Comparison of ENCODE assay signal across 7 mouse cellular contexts in genomic region chr19:24871037-24871635, GRCm38 (mm10). TPM values are rescaled to one million over a fixed set of nuclear protein-coding genes. Genes with fewer than 3 reads are reported as not detected.
DNase-seq lines count a peak whose midpoint lies in the region; ATAC-seq and TF ChIP-seq lines count a peak whose summit lies in the region.

No protein-coding gene starts in this region.

- peak; percentile 63 for DNase-seq in adrenal gland, adult 2 months
- DNase-seq in heart, adult 11 months, result peak; percentile 85
- DNase-seq in kidney, adult 18-20 months, result peak; percentile 67
- DNase-seq in limb, embryonic 10.5 days (ENCODE audit: low spot score), result peak; percentile 88
- DNase-seq in spleen, postnatal 36 days (ENCODE audit: low spot score in 2 of 2), result peak; percentile 19 to 39

- peak overlapping the region; percentile 38 for H3K4me3 ChIP-seq in cortical plate, adult 2 months (ENCODE audit: insufficient read depth, low read length)
- H3K4me3 ChIP-seq in limb, embryonic 10.5 days, result peak overlapping the region; percentile 44
- H3K4me3 ChIP-seq in midbrain, embryonic 15.5 days, result peak overlapping the region; percentile 35

- no peaks in the 10 kb centered on the region for H3K4me1 ChIP-seq in cortical plate, adult 2 months (ENCODE audit: control insufficient read depth, insufficient read depth, low read length)
- peaks cover 34% of the 10 kb centered on the region for H3K4me1 ChIP-seq in limb, embryonic 10.5 days
- no peaks in the 10 kb centered on the region for H3K4me1 ChIP-seq in midbrain, embryonic 15.5 days

- no peaks in the 10 kb centered on the region for H3K36me3 ChIP-seq in limb, embryonic 10.5 days
- H3K36me3 ChIP-seq in midbrain, embryonic 15.5 days (replicated peaks), result no peaks in the 10 kb centered on the region

- peak overlapping the region; percentile 36 for H3K9ac ChIP-seq in midbrain, embryonic 15.5 days

- ATAC-seq in midbrain, embryonic 15.5 days (replicated peaks), result peak; percentile 89

- TF ChIP-seq CTCF in cortical plate, adult 2 months (IDR thresholded peaks at IDR 0.05; ENCODE audit: extremely low read depth, insufficient read depth, low read length), result peak; percentile 99

- H3K9me3 ChIP-seq in limb, embryonic 10.5 days (replicated peaks), result no peaks in the 10 kb centered on the region
- H3K9me3 ChIP-seq in midbrain, embryonic 15.5 days, result no peaks in the 10 kb centered on the region

- peak overlapping the region; percentile 64 for H3K4me2 ChIP-seq in midbrain, embryonic 15.5 days

- no peak for TF ChIP-seq POLR2A in cortical plate, adult 2 months (IDR thresholded peaks at IDR 0.05; ENCODE audit: extremely low read depth, insufficient read depth, low read length)

- WGBS in limb, embryonic 10.5 days, result 20% methylated on average over 18 of the region's 18 CpGs
- WGBS in midbrain, embryonic 15.5 days, result 16% methylated on average over 18 of the region's 18 CpGs

- no peak overlapping the region for H3K27ac ChIP-seq in cortical plate, adult 2 months (ENCODE audit: insufficient read depth, low read length)
- H3K27ac ChIP-seq in limb, embryonic 10.5 days, result peak overlapping the region; percentile 12; the same call in 1 of the 2 replicates
- no peak overlapping the region for H3K27ac ChIP-seq in midbrain, embryonic 15.5 days

- H3K27me3 ChIP-seq in limb, embryonic 10.5 days (ENCODE audit: low read depth, poor library complexity, severe bottlenecking), result peaks cover 17% of the 10 kb centered on the region
- H3K27me3 ChIP-seq in midbrain, embryonic 15.5 days (replicated peaks), result no peaks in the 10 kb centered on the region; the same call in 1 of the 2 replicates

RNA-seq across cellular contexts. Expression of gene Gm10053, which starts 4.3 kb away (rescaled TPM):
- 100 to 1,000 TPM; 171 to 375 TPM for total RNA-seq in adrenal gland, adult 2 months (2021)
- polyA plus RNA-seq in adrenal gland, adult 2 months (2012; rRNA removed), result 1.1 and 2.2 TPM in 2 replicates
- polyA plus RNA-seq in cortical plate, adult 2 months (2012; rRNA removed), result 110 and 111 TPM in 2 replicates
- polyA plus RNA-seq in limb, embryonic 10.5 days (2016; fragmentation: Nextera tagmentation; extraction: Ambion mirVana), result 304 and 360 TPM in 2 replicates
- 234 and 246 TPM in 2 replicates for polyA plus RNA-seq in midbrain, embryonic 15.5 days (2015; fragmentation: Nextera tagmentation; extraction: Ambion mirVana)

RNA-seq across cellular contexts. Expression of gene Pgm5, which starts 9.5 kb away (rescaled TPM):
- 10 to 100 TPM; 51.9 to 89.1 TPM for total RNA-seq in adrenal gland, adult 2 months (2021)
- 5.3 and 7.3 TPM in 2 replicates for polyA plus RNA-seq in adrenal gland, adult 2 months (2012; rRNA removed)
- 2.4 and 3.0 TPM in 2 replicates for polyA plus RNA-seq in cortical plate, adult 2 months (2012; rRNA removed)
- polyA plus RNA-seq in limb, embryonic 10.5 days (2016; fragmentation: Nextera tagmentation; extraction: Ambion mirVana), result 0.20 and 0.54 TPM in 2 replicates
- 0.44 and 0.74 TPM in 2 replicates for polyA plus RNA-seq in midbrain, embryonic 15.5 days (2015; fragmentation: Nextera tagmentation; extraction: Ambion mirVana)

RNA-seq across cellular contexts. Expression of gene Foxd4, which starts 29.9 kb away (rescaled TPM):
- not detected for total RNA-seq in adrenal gland, adult 2 months (2021)
- not detected in 2 replicates for polyA plus RNA-seq in adrenal gland, adult 2 months (2012; rRNA removed)
- not detected in 2 replicates for polyA plus RNA-seq in cortical plate, adult 2 months (2012; rRNA removed)
- polyA plus RNA-seq in limb, embryonic 10.5 days (2016; fragmentation: Nextera tagmentation; extraction: Ambion mirVana), result not detected in 2 replicates
- 0.17 TPM in 1 of 2 replicates, not detected in the other for polyA plus RNA-seq in midbrain, embryonic 15.5 days (2015; fragmentation: Nextera tagmentation; extraction: Ambion mirVana)

Comparison
In these comparisons a context has a peak if more than half of its experiments do, and no peak if none do; other contexts are left out.
1. DNase-seq: peak in every context shown above with its lines; median percentile 88 in limb, embryonic 10.5 days; 85 in heart, adult 11 months; 67 in kidney, adult 18-20 months; 63 in adrenal gland, adult 2 months; 29 in spleen, postnatal 36 days.
2. RNA of gene Gm10053, which starts 4.3 kb away (polyA plus RNA-seq): 304 to 360 TPM in limb, embryonic 10.5 days, 234 to 246 TPM in midbrain, embryonic 15.5 days and 110 to 111 TPM in cortical plate, adult 2 months; 1.1 to 2.2 TPM in adrenal gland, adult 2 months; every median in the first group is over 10 times any median in the second.
3. Peak in every context shown above with its lines, with median percentiles within 50 percentile points of each other: H3K4me3 ChIP-seq.